Comparison of ENCODE assay signal across 11 mouse cellular contexts in genomic region chr2:144230498-144230897, GRCm38 (mm10). TPM values are rescaled to one million over a fixed set of nuclear protein-coding genes. Genes with fewer than 3 reads are reported as not detected.
DNase-seq lines count a peak whose midpoint lies in the region; ATAC-seq and TF ChIP-seq lines count a peak whose summit lies in the region.
"Had no signal": no experiment of that assay in that cellular context is flagged by ENCODE, and none has a peak within 500 bp of the region (broad histone marks: within the 10 kb centered on the region; RNA-seq: fewer than 3 reads in every experiment).

No protein-coding gene starts in this region.

- no peak for TF ChIP-seq EP300 in stomach, postnatal 0 days (optimal IDR thresholded peaks at IDR 0.05)

- no peak overlapping the region for H3K9ac ChIP-seq in stomach, embryonic 15.5 days
- no peak overlapping the region for H3K9ac ChIP-seq in stomach, postnatal 0 days (ENCODE audit: low read length)
- peak overlapping the region; percentile 31; the same call in 1 of the 2 replicates for H3K9ac ChIP-seq in intestine, postnatal 0 days (ENCODE audit: low read depth, low read length)
- H3K9ac ChIP-seq in liver, embryonic 12.5 days: peak overlapping the region; percentile 44
- H3K9ac ChIP-seq: embryonic facial prominence, embryonic 12.5 days; forebrain, postnatal 0 days; heart, embryonic 13.5 days had no signal

- H3K4me3 ChIP-seq in stomach, embryonic 15.5 days (replicated peaks): no peak overlapping the region
- no peak overlapping the region for H3K4me3 ChIP-seq in stomach, postnatal 0 days (ENCODE audit: low read depth, low read length)
- no peak overlapping the region; the same call in 1 of the 2 replicates for H3K4me3 ChIP-seq in intestine, postnatal 0 days (ENCODE audit: low read depth, low read length)
- peak overlapping the region; percentile 30 for H3K4me3 ChIP-seq in liver, embryonic 12.5 days
- H3K4me3 ChIP-seq: embryonic facial prominence, embryonic 12.5 days; heart, embryonic 13.5 days had no signal

- H3K27me3 ChIP-seq in stomach, embryonic 15.5 days (replicated peaks): no peaks in the 10 kb centered on the region
- no peaks in the 10 kb centered on the region for H3K27me3 ChIP-seq in stomach, postnatal 0 days (ENCODE audit: control insufficient read depth, insufficient read depth, low read length)
- no peaks in the 10 kb centered on the region for H3K27me3 ChIP-seq in intestine, postnatal 0 days (replicated peaks; ENCODE audit: control insufficient read depth, insufficient read depth, low read length)
- no peaks in the 10 kb centered on the region for H3K27me3 ChIP-seq in liver, embryonic 12.5 days (replicated peaks)
- H3K27me3 ChIP-seq: embryonic facial prominence, embryonic 12.5 days; heart, embryonic 13.5 days had no signal

- H3K4me2 ChIP-seq in stomach, embryonic 15.5 days: peak overlapping the region; percentile 19; the same call in 1 of the 2 replicates
- H3K4me2 ChIP-seq in stomach, postnatal 0 days (replicated peaks; ENCODE audit: low read depth): no peak overlapping the region
- H3K4me2 ChIP-seq in intestine, postnatal 0 days (replicated peaks; ENCODE audit: low read depth): peak overlapping the region; percentile 57
- H3K4me2 ChIP-seq in liver, embryonic 12.5 days: peak overlapping the region; percentile 59
- H3K4me2 ChIP-seq: embryonic facial prominence, embryonic 12.5 days; heart, embryonic 13.5 days had no signal

- 0 out of 2 replicates have a peak, but pooled peaks cover 4% of the 10 kb centered on the region for H3K9me3 ChIP-seq in stomach, embryonic 15.5 days
- H3K9me3 ChIP-seq in stomach, postnatal 0 days (ENCODE audit: control insufficient read depth, low read length): 0 out of 2 replicates have a peak, but pooled peaks cover 7% of the 10 kb centered on the region
- 0 out of 2 replicates have a peak, but pooled peaks cover 6% of the 10 kb centered on the region for H3K9me3 ChIP-seq in intestine, postnatal 0 days (ENCODE audit: control insufficient read depth)
- peaks cover 4% of the 10 kb centered on the region; the same call in 1 of the 2 replicates for H3K9me3 ChIP-seq in liver, embryonic 12.5 days (replicated peaks)
- H3K9me3 ChIP-seq: embryonic facial prominence, embryonic 12.5 days had no signal

- no peak for DNase-seq in stomach, postnatal 0 days (ENCODE audit: low spot score)
- no peak for DNase-seq in frontal cortex, postnatal 14 days (ENCODE audit: low spot score in 2 of 2)
- no peak for DNase-seq in thymus, postnatal 4 days
- DNase-seq: cerebellum, adult 11 months; forebrain, postnatal 0 days had no signal

- H3K27ac ChIP-seq in stomach, embryonic 15.5 days: no peak overlapping the region
- no peak overlapping the region for H3K27ac ChIP-seq in stomach, postnatal 0 days (replicated peaks)
- no peak overlapping the region for H3K27ac ChIP-seq in intestine, postnatal 0 days (ENCODE audit: low read depth, low read length)
- H3K27ac ChIP-seq in liver, embryonic 12.5 days: peak overlapping the region; percentile 77
- H3K27ac ChIP-seq: embryonic facial prominence, embryonic 12.5 days; heart, embryonic 13.5 days had no signal

- peak; percentile 31; the same call in 1 of the 2 replicates for ATAC-seq in stomach, embryonic 15.5 days (ENCODE audit: insufficient read depth, low FRiP score, low read depth)
- ATAC-seq in stomach, postnatal 0 days (ENCODE audit: low FRiP score, low TSS enrichment): no peak
- ATAC-seq in intestine, postnatal 0 days: peak; percentile 73
- ATAC-seq in liver, embryonic 12.5 days: peak; percentile 74
- no peak for ATAC-seq in CD4-positive, CD25-positive, alpha-beta regulatory T cell, adult 4 months
- ATAC-seq: forebrain, postnatal 0 days had no signal

- no peaks in the 10 kb centered on the region for H3K4me1 ChIP-seq in stomach, embryonic 15.5 days
- no peaks in the 10 kb centered on the region for H3K4me1 ChIP-seq in stomach, postnatal 0 days (replicated peaks; ENCODE audit: control insufficient read depth, insufficient read depth)
- no peaks in the 10 kb centered on the region for H3K4me1 ChIP-seq in intestine, postnatal 0 days (replicated peaks; ENCODE audit: control insufficient read depth, insufficient read depth, low read length)
- peaks cover 27% of the 10 kb centered on the region for H3K4me1 ChIP-seq in liver, embryonic 12.5 days
- H3K4me1 ChIP-seq: embryonic facial prominence, embryonic 12.5 days had no signal

- WGBS in stomach, embryonic 15.5 days: 25% methylated on average over 7 of the region's 7 CpGs
- WGBS in stomach, postnatal 0 days: 16% methylated on average over 7 of the region's 7 CpGs
- 19% methylated on average over 7 of the region's 7 CpGs for WGBS in intestine, postnatal 0 days
- WGBS in liver, embryonic 12.5 days (ENCODE audit: insufficient replicate concordance): 8% methylated on average over 7 of the region's 7 CpGs

- TF ChIP-seq CTCF in stomach, postnatal 0 days (IDR thresholded peaks at IDR 0.05; ENCODE audit: low read depth): no peak
- TF ChIP-seq CTCF in intestine, postnatal 0 days (IDR thresholded peaks at IDR 0.05; ENCODE audit: low read depth): no peak

- H3K36me3 ChIP-seq in stomach, embryonic 15.5 days: no peaks in the 10 kb centered on the region
- H3K36me3 ChIP-seq in stomach, postnatal 0 days (ENCODE audit: control insufficient read depth, insufficient read depth, low read length): no peaks in the 10 kb centered on the region
- H3K36me3 ChIP-seq in intestine, postnatal 0 days (ENCODE audit: control insufficient read depth, insufficient read depth): no peaks in the 10 kb centered on the region
- H3K36me3 ChIP-seq in liver, embryonic 12.5 days: no peaks in the 10 kb centered on the region
- H3K36me3 ChIP-seq: embryonic facial prominence, embryonic 12.5 days; heart, embryonic 13.5 days had no signal

RNA-seq across cellular contexts. Expression of gene Mgme1, which starts 40.0 kb away (rescaled TPM):
- polyA plus RNA-seq in stomach, embryonic 15.5 days (2015; fragmentation: Nextera tagmentation; extraction: Ambion mirVana): 20.2 and 21.3 TPM in 2 replicates
- polyA plus RNA-seq in stomach, postnatal 0 days (2015; fragmentation: Nextera tagmentation; extraction: Ambion mirVana): 6.8 and 8.4 TPM in 2 replicates
- polyA plus RNA-seq in intestine, postnatal 0 days (2015; fragmentation: Nextera tagmentation; extraction: Ambion mirVana): 8.8 and 9.6 TPM in 2 replicates
- 17.4 and 19.0 TPM in 2 replicates for polyA plus RNA-seq in liver, embryonic 12.5 days (2016; fragmentation: Nextera tagmentation; extraction: Ambion mirVana)
- polyA plus RNA-seq in CD4-positive, CD25-positive, alpha-beta regulatory T cell, adult 4 months (2017; shearing (Covaris generic)): 10 to 100 TPM in 1 of 2 experiments, 1 to 10 TPM in 1; 7.7 to 13.6 TPM

RNA-seq across cellular contexts. Expression of gene Snx5, which starts 40.2 kb away (rescaled TPM):
- polyA plus RNA-seq in stomach, embryonic 15.5 days (2015; fragmentation: Nextera tagmentation; extraction: Ambion mirVana): 122 and 130 TPM in 2 replicates
- polyA plus RNA-seq in stomach, postnatal 0 days (2015; fragmentation: Nextera tagmentation; extraction: Ambion mirVana): 63.5 and 64.0 TPM in 2 replicates
- 116 and 123 TPM in 2 replicates for polyA plus RNA-seq in intestine, postnatal 0 days (2015; fragmentation: Nextera tagmentation; extraction: Ambion mirVana)
- 104 and 107 TPM in 2 replicates for polyA plus RNA-seq in liver, embryonic 12.5 days (2016; fragmentation: Nextera tagmentation; extraction: Ambion mirVana)
- polyA plus RNA-seq in CD4-positive, CD25-positive, alpha-beta regulatory T cell, adult 4 months (2017; shearing (Covaris generic)): 10 to 100 TPM; 57.7 to 79.5 TPM

Comparison
In these comparisons a context has a peak if more than half of its experiments do, and no peak if none do; other contexts are left out.
1. ATAC-seq: peak in stomach, embryonic 15.5 days (single experiment), intestine, postnatal 0 days (single experiment) and liver, embryonic 12.5 days (single experiment); none in stomach, postnatal 0 days (single experiment) and CD4-positive, CD25-positive, alpha-beta regulatory T cell, adult 4 months (single experiment).
2. H3K9ac ChIP-seq: peak in intestine, postnatal 0 days (single experiment) and liver, embryonic 12.5 days (single experiment); none in stomach, embryonic 15.5 days (single experiment) and stomach, postnatal 0 days (single experiment).